Mouse (Mus musculus) CH12.LX (cell line): ENCODE results near the gene Phrf1.

Source experiments
- CTCF ChIP-seq, 2 experiments: IDR thresholded peaks in 1 of 2; conservative IDR thresholded peaks in 1 of 2; 2 replicates each; pipeline ENCODE4 v1.5.1; 2011 to 2012; ENCODE audit warnings: low read depth in 2 of 2, low read length in 2 of 2, improper control_type of control experiment in 1 of 2, inconsistent platforms in 1 of 2, mild to moderate bottlenecking in 1 of 2, moderate library complexity in 1 of 2
- E2F4 ChIP-seq: IDR thresholded peaks from 2 replicates; pipeline ENCODE4 v1.6.1; 2011; ENCODE audit warnings: low read depth, low read length, improper control_type of control experiment; ENCODE audit not compliant: insufficient replicate concordance
- ETS1 ChIP-seq: conservative IDR thresholded peaks from 2 replicates; pipeline ENCODE4 v1.6.1; 2012; ENCODE audit warnings: low read depth, mild to moderate bottlenecking, inconsistent platforms, low read length, improper control_type of control experiment, moderate library complexity
- HCFC1 ChIP-seq: IDR thresholded peaks from 2 replicates; pipeline ENCODE4 v1.6.1; 2012; ENCODE audit warnings: low read depth, mild to moderate bottlenecking, inconsistent platforms, low read length, improper control_type of control experiment
- IRF4 ChIP-seq: IDR thresholded peaks from 2 replicates; pipeline ENCODE4 v1.6.1; 2014; ENCODE audit warnings: low read depth, mild to moderate bottlenecking, inconsistent platforms, low read length, improper control_type of control experiment
- MAX ChIP-seq: IDR thresholded peaks from 2 replicates; pipeline ENCODE4 v1.6.1; 2011; ENCODE audit warnings: low read length, improper control_type of control experiment
- POLR2A ChIP-seq: IDR thresholded peaks from 2 replicates; pipeline ENCODE4 v1.6.1; 2011; ENCODE audit warnings: low read depth, mild to moderate bottlenecking, improper control_type of control experiment, low read length
- POLR2AphosphoS2 ChIP-seq: IDR thresholded peaks from 2 replicates; pipeline ENCODE4 v1.6.1; 2011; ENCODE audit warnings: low read depth, low read length, improper control_type of control experiment
- ZKSCAN1 ChIP-seq: IDR thresholded peaks from 2 replicates; pipeline ENCODE4 v1.6.1; 2012; ENCODE audit warnings: low read depth, inconsistent platforms, low read length, improper control_type of control experiment, borderline replicate concordance

DNA sequence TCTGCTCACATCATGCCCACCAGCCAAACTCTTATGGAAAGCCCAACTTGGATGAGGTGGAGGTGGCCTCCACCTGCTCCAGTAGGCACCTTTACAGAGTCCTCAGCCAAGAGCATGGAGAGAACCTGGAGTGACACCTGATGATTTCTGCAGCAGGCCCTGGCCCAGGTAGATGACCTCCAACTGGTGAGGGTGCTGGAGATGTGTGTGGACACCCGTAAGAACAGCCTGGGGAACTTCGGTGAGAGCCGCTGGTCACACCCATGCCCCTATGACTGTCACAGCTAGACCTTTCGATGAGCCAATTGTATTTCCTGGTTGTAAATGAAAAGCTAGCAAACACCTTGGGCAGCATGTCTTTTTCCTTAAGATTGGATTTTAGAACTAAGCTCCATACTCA lies 30.5 kb upstream of the Phrf1 start:
- TF ChIP-seq CTCF (conservative IDR thresholded peaks at IDR 0.05 in 1 of 2, IDR thresholded peaks at IDR 0.05 in 1 of 2; ENCODE audit: low read depth in 2 of 2, low read length in 2 of 2) (no peak), POLR2A (no peak), ETS1 (no peak), POLR2AphosphoS2 (no peak), E2F4 (no peak), HCFC1 (no peak), IRF4 (no peak), MAX (no peak), ZKSCAN1 (no peak)
